Mouse (Mus musculus) lung, embryonic 14.5 days (tissue): ENCODE results near the gene Ppp1ca. TPM values are rescaled to one million over a fixed set of nuclear protein-coding genes. Genes with fewer than 3 reads are reported as not detected.

Experiments used
- ATAC-seq: fragments of 200-750 bp; cut with Nextera tagmentation; 2 replicates; pipeline ENCODE4 v1.8.0; 2017; ENCODE audit warnings: mild to moderate bottlenecking, moderate TSS enrichment, moderate library complexity; ENCODE audit not compliant: insufficient read depth
- DNase-seq: peaks from one replicate; pipeline ENCODE4 v3.0.0-alpha.2; 2015
- H3K27ac ChIP-seq: fragments of 300-500 bp; sonication (generic); 2 replicates; pipeline ENCODE4 v1.5.1; 2014; ENCODE audit warnings: low read depth, mild to moderate bottlenecking, moderate library complexity
- H3K27me3 ChIP-seq: fragments of 300-500 bp; sonication (generic); 2 replicates; pipeline ENCODE4 v1.6.1; 2014; ENCODE audit warnings: low read length, control low read depth; ENCODE audit not compliant: insufficient read depth
- H3K36me3 ChIP-seq: fragments of 300-500 bp; sonication (generic); 2 replicates; pipeline ENCODE4 v1.6.1; 2014; ENCODE audit warnings: control low read depth; ENCODE audit not compliant: insufficient read depth
- H3K4me1 ChIP-seq: fragments of 300-500 bp; sonication (generic); 2 replicates; pipeline ENCODE4 v1.6.1; 2014; ENCODE audit warnings: antibody characterized with exemption, control low read depth; ENCODE audit not compliant: insufficient read depth
- H3K4me2 ChIP-seq: fragments of 300-500 bp; sonication (generic); 2 replicates; pipeline ENCODE4 v1.6.1; 2014; ENCODE audit warnings: mild to moderate bottlenecking
- H3K4me3 ChIP-seq: fragments of 300-500 bp; sonication (generic); 2 replicates; pipeline ENCODE4 v1.5.1; 2014; ENCODE audit warnings: low read depth, low read length
- H3K9ac ChIP-seq: fragments of 300-500 bp; sonication (generic); 2 replicates; pipeline ENCODE4 v1.6.1; 2014
- H3K9me3 ChIP-seq: fragments of 300-500 bp; sonication (generic); 2 replicates; pipeline ENCODE4 v1.6.1; 2016; ENCODE audit warnings: low read depth, low read length, control low read depth
- CTCF ChIP-seq: IDR thresholded peaks from 2 replicates; pipeline ENCODE4 v1.5.1; 2016; ENCODE audit warnings: antibody characterized with exemption, low read depth
- WGBS: fragments of 180-500 bp; shearing (Covaris S2); extraction: QIAGEN DNeasy Blood & Tissue Kit; methylation state at CpG from one replicate; pipeline ENCODE4 v1.1.7; 2014; 5-methylcytosine and 5-hydroxymethylcytosine counted together
- polyA plus RNA-seq: library from polyadenylated mRNA; unstranded; fragments of >200 nt; fragmentation: Nextera tagmentation; extraction: Ambion mirVana; gene quantifications from 2 replicates; pipeline ENCODE4 v1.2.1, GENCODE M21; 2014

Gene Ppp1ca
- polyA plus RNA-seq, 1 experiment from 2014 or later: 994 TPM

- peaks cover 9% of the 10 kb centered on the region; the same call in 1 of the 2 replicates for H3K4me1 ChIP-seq
- H3K9me3 ChIP-seq: no peaks in the 10 kb centered on the region
- DNase-seq (no peak), ATAC-seq (no peak)
- no peak overlapping the region for H3K4me3 ChIP-seq
- H3K27me3 ChIP-seq: no peaks in the 10 kb centered on the region; the same call in 1 of the 2 replicates
- H3K36me3 ChIP-seq: no peaks in the 10 kb centered on the region
- H3K9ac ChIP-seq: no peak overlapping the region
- no peak overlapping the region for H3K4me2 ChIP-seq
- no peak overlapping the region for H3K27ac ChIP-seq
- no peak for TF ChIP-seq CTCF
- WGBS: 82% methylated on average over 7 of the region's 7 CpGs
These were observed 34.9 kb downstream of the Ppp1ca start for GRCm38 (mm10) chr19:4226779-4227178.

GRCm38 (mm10) chr19:4227446-4227845 is 35.6 kb downstream of the Ppp1ca start:
- no peak for TF ChIP-seq CTCF
- Histone ChIP-seq H3K4me2 (no peak overlapping the region), H3K27me3 (no peaks in the 10 kb centered on the region; the same call in 1 of the 2 replicates), H3K4me3 (no peak overlapping the region), H3K4me1 (peaks cover 4% of the 10 kb centered on the region; the same call in 1 of the 2 replicates), H3K9me3 (no peaks in the 10 kb centered on the region), H3K36me3 (no peaks in the 10 kb centered on the region), H3K27ac (no peak overlapping the region), H3K9ac (no peak overlapping the region)
- no peak for ATAC-seq
- DNase-seq: no peak
- WGBS: 49% methylated on average over 5 of the region's 5 CpGs

- Histone ChIP-seq H3K9me3 (no peaks in the 10 kb centered on the region), H3K9ac (no peak overlapping the region), H3K27me3 (no peaks in the 10 kb centered on the region; the same call in 1 of the 2 replicates), H3K4me2 (no peak overlapping the region), H3K4me3 (no peak overlapping the region), H3K4me1 (peaks cover 4% of the 10 kb centered on the region; the same call in 1 of the 2 replicates), H3K36me3 (no peaks in the 10 kb centered on the region), H3K27ac (no peak overlapping the region)
- peak; percentile 94 for DNase-seq
- 11% methylated on average over 8 of the region's 8 CpGs for WGBS
- peak; percentile 52; the same call in 1 of the 2 replicates for ATAC-seq
- TF ChIP-seq CTCF: peak; percentile 98
These were observed 36.2 kb downstream of the Ppp1ca start for GRCm38 (mm10) chr19:4227894-4228678.

- Histone ChIP-seq H3K36me3 (no peaks in the 10 kb centered on the region), H3K4me2 (no peak overlapping the region), H3K27me3 (no peaks in the 10 kb centered on the region; the same call in 1 of the 2 replicates), H3K4me1 (peaks cover 4% of the 10 kb centered on the region; the same call in 1 of the 2 replicates), H3K9me3 (no peaks in the 10 kb centered on the region), H3K4me3 (no peak overlapping the region), H3K9ac (no peak overlapping the region), H3K27ac (no peak overlapping the region)
- no peak for TF ChIP-seq CTCF
- 72% methylated on average over 4 of the region's 4 CpGs for WGBS
- ATAC-seq: no peak
- DNase-seq: no peak
These were observed 37.0 kb downstream of the Ppp1ca start for GRCm38 (mm10) chr19:4228891-4229290.

GRCm38 (mm10) chr19:4229451-4230076 is 37.7 kb downstream of the Ppp1ca start:
- peaks cover 4% of the 10 kb centered on the region; the same call in 1 of the 2 replicates for H3K4me1 ChIP-seq
- no peak overlapping the region for H3K4me3 ChIP-seq
- H3K27ac ChIP-seq: no peak overlapping the region
- no peak overlapping the region; the same call in 1 of the 2 replicates for H3K9ac ChIP-seq
- no peaks in the 10 kb centered on the region for H3K36me3 ChIP-seq
- H3K9me3 ChIP-seq: no peaks in the 10 kb centered on the region
- H3K4me2 ChIP-seq: no peak overlapping the region
- no peak for TF ChIP-seq CTCF
- ATAC-seq: no peak
- no peak for DNase-seq
- H3K27me3 ChIP-seq: no peaks in the 10 kb centered on the region; the same call in 1 of the 2 replicates
- WGBS: 36% methylated on average over 9 of the region's 9 CpGs

- H3K27me3 ChIP-seq: no peaks in the 10 kb centered on the region; the same call in 1 of the 2 replicates
- H3K4me1 ChIP-seq: peaks cover 4% of the 10 kb centered on the region; the same call in 1 of the 2 replicates
- H3K4me3 ChIP-seq: no peak overlapping the region
- no peak overlapping the region for H3K27ac ChIP-seq
- no peak for TF ChIP-seq CTCF
- no peaks in the 10 kb centered on the region for H3K36me3 ChIP-seq
- H3K4me2 ChIP-seq: no peak overlapping the region
- no peak for DNase-seq
- WGBS: 62% methylated on average over 8 of the region's 8 CpGs
- no peaks in the 10 kb centered on the region for H3K9me3 ChIP-seq
- no peak overlapping the region for H3K9ac ChIP-seq
- no peak for ATAC-seq
These were observed 38.5 kb downstream of the Ppp1ca start for GRCm38 (mm10) chr19:4230415-4230814.
